Mouse (Mus musculus): ENCODE data around the gene Wdpcp.

- TF ChIP-seq POLR2AphosphoS5 (IDR thresholded peaks at IDR 0.05; ENCODE audit: insufficient replicate concordance, low read depth, low read length) (no peak), CTCF (IDR thresholded peaks at IDR 0.05; ENCODE audit: low read depth, low read length) (no peak)
Observed at GRCm38 (mm10) chr11:21677034-21677433, 105.0 kb downstream of the Wdpcp start.
